Mouse (Mus musculus): Measurements from ENCODE around the gene Efna5.

DNA sequence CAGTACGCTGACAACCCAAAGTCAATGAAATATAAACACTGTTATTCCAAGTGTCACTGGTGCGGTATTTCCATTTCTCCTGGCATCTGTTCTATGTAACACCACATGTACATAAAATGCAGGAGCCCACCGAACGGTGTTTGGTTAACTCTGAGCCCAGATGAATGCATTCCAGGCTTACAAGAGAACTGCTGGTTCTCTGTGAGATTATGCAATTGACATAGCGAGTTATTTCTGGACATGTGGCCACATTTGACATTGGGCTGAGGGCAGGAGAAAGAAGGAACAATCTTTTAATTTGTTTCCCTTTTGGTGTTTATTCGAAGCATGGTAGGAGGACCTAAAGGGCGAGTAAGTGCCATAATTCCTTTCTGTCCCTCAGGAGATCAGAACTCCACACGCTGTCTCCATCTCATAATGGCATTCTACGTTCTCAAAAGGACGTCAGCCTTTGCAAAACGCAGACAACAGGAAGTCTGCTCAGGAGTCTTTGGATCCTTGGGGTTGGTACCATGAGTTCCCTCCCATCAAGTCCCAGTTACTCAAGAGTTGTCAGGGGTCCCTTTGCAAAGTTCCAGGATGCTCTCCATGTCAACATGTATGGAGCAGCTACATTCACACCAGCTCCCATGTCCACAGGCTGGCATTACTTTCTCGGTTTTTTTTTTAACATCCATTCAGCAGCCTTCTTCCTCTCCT, 238.5 kb downstream of the Efna5 start:
- no peak for TF ChIP-seq CTCF (IDR thresholded peaks at IDR 0.05; ENCODE audit: control insufficient read depth, insufficient read depth, insufficient replicate concordance, low read depth, low read length)
- no peak for TF ChIP-seq POLR2A (IDR thresholded peaks at IDR 0.05; ENCODE audit: control insufficient read depth, low read depth, low read length)

All from testis, adult 2 months (tissue).